Mouse (Mus musculus): ENCODE measurements around the gene Tyw1.
A peak's percentile ranks its signal among the peaks of the same experiment; 100 is the strongest.
"Not testable (repeated sequence)": the region's sequence is repeated elsewhere in the genome, so short reads cannot be mapped to it uniquely, and the experiment has no call there.

Tyw1 gene

GRCm38 (mm10) chr5:130255017-130255720 lies at the start of gene Tyw1, which contains the start of gene Sbds:
TSS of gene Tyw1 (plus strand) at chr5:130255619.
TSS of gene Sbds (minus strand) at chr5:130255530.
- DNase-seq = peak; percentile 96

- no peak for DNase-seq
These were observed 48.1 kb upstream of the Tyw1 start for GRCm38 (mm10) chr5:130207299-130207698.

- no peak for DNase-seq
These were observed 42.5 kb upstream of the Tyw1 start for GRCm38 (mm10) chr5:130212956-130213355.

- DNase-seq = no peak
These were observed 38.6 kb upstream of the Tyw1 start, which contains the start of gene Tmem248 for GRCm38 (mm10) chr5:130216781-130217180. TSS of gene Tmem248 (plus strand) at chr5:130217081.

- DNase-seq = no peak
These were observed 38.0 kb upstream of the Tyw1 start for GRCm38 (mm10) chr5:130217406-130217805.

- no peak for DNase-seq
These were observed 37.1 kb upstream of the Tyw1 start for GRCm38 (mm10) chr5:130218336-130218735.

- DNase-seq = no peak
These were observed 34.1 kb upstream of the Tyw1 start for GRCm38 (mm10) chr5:130221316-130221715.

- no peak for DNase-seq
These were observed 33.7 kb upstream of the Tyw1 start for GRCm38 (mm10) chr5:130221760-130222145.

GRCm38 (mm10) chr5:130222146-130223004 lies 33.0 kb upstream of the Tyw1 start:
- DNase-seq = peak; percentile 99

GRCm38 (mm10) chr5:130226790-130227189 lies 28.6 kb upstream of the Tyw1 start:
- no peak for DNase-seq

- DNase-seq = no peak
These were observed 27.3 kb upstream of the Tyw1 start for GRCm38 (mm10) chr5:130228120-130228519.

GRCm38 (mm10) chr5:130236302-130236701 lies 19.1 kb upstream of the Tyw1 start:
- no peak for DNase-seq

- DNase-seq = no peak
These were observed 16.2 kb upstream of the Tyw1 start for GRCm38 (mm10) chr5:130239236-130239635.

GRCm38 (mm10) chr5:130239856-130240255 lies 15.6 kb upstream of the Tyw1 start:
- no peak for DNase-seq

- DNase-seq = no peak
These were observed 14.0 kb upstream of the Tyw1 start for GRCm38 (mm10) chr5:130241426-130241825.

- no peak for DNase-seq
These were observed 7.6 kb upstream of the Tyw1 start for GRCm38 (mm10) chr5:130247823-130248222.

GRCm38 (mm10) chr5:130254164-130255016 lies 1.0 kb upstream of the Tyw1 start:
- no peak for DNase-seq

- DNase-seq = not testable (repeated sequence)
These were observed 543 bp downstream of the Tyw1 start for GRCm38 (mm10) chr5:130255799-130256525.

- peak; percentile 91 for DNase-seq
These were observed 1.4 kb downstream of the Tyw1 start for GRCm38 (mm10) chr5:130256678-130257271.

GRCm38 (mm10) chr5:130257303-130257702 lies 1.9 kb downstream of the Tyw1 start:
- no peak for DNase-seq

- DNase-seq = no peak
These were observed 8.0 kb downstream of the Tyw1 start for GRCm38 (mm10) chr5:130263454-130263853.

All from thymus, postnatal 25 days (tissue).